Mouse (Mus musculus) cerebral cortex, adult 2 months (tissue): ENCODE results near the gene 1700012B09Rik.

ENCODE experiments used
- WGBS: fragments of 180-500 bp; shearing (Covaris S2); methylation state at CpG from one replicate; pipeline ENCODE4 v1.1.7; 2018; 5-methylcytosine and 5-hydroxymethylcytosine counted together

Gene 1700012B09Rik

DNA sequence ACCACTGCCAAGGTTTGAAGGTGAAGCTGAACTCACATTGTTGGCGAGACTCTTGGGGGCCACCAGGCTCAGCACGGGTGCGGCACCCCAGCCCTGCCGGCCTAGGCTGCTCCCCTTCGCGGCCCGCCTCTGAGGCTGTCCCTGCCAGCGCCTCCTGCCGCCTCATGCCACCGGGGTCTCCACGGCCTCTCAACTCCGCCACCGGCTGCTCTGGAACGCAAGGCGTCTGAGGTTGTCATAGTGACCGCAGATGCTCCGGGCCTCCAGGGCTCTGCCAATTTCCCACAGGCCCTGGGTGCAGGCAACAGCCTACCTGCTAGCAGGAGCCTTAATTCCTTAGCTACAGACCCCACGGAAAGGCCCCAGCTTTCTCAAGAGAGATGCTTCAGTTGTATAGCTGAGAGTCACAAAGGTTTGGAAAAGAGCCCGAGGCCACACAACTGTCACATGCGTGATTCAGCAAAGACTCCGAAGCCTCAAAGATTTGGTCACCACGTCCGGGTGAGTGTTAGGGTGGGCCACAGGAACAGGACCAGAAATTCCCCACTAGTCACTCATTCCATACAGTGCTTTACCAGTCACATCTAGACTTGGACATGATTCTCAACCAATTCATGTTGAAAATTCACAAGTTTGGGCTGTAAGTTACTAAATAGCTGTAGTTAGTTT is at the start of gene 1700012B09Rik:
Gene 1700012B09Rik, minus strand, starts transcription at position 228 of the 669 bp plus-strand sequence.
- 37% methylated on average over 23 of the region's 23 CpGs for WGBS

DNA sequence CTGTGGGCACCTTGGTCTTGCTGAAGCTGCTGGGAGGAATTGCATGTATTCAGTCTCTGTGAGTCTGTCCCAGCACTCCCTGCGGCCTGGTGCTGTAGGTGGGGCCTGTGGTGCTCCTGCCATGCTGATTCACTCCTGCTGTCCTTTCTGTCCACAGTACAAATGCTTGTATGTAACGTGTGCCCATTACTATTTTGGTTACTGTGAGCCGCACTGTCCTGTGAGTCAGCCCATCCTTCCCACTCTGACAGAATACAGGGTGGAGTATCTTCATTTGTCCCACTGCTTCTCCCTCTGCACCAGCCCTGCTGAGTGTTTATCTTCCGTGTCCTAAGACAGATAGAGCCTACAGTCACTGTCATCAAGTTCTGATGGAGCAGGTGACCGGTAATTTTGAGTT is 39.3 kb upstream of the 1700012B09Rik start:
- 70% methylated on average over 5 of the region's 5 CpGs for WGBS

DNA sequence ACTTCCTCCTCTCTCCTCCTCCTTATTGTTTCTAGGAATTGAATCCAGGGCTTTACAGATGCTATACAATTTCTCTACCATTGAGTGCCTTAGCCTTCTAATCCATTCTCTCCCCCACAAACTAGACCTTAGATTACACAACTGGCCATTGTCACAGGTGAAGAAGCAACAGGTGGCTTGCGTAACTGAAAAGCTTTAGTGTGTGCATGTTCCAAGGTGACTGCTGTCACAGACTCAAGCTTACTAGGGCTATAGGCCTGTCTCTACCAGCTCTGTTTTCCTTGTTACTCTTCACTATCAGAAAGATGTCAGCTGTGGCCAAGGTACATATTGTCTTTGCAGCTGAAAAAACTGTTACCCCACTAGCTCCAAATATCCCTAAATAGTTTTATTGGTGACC is 36.0 kb upstream of the 1700012B09Rik start:
- 100% methylated on average over 1 of the region's 1 CpGs for WGBS

DNA sequence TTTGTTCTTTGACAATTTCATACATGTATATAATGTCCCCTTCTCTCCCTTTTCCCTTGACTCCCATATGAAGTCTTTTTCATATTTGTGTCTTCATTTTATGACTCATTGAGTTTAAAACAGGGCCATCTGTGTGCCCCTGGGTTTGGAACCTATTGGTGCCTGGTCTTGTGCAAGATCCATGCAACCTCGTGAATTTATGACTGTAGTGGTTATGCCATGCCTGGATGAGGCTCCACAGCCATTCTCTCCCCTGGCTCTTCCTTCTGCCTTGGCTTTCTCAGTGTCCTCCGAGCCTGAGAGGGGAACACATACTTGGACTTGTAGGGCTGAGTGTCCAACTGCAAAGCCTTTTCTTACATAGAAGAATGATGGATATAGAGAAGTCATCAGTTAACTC is 34.9 kb upstream of the 1700012B09Rik start:
- WGBS, result 92% methylated on average over 2 of the region's 2 CpGs

DNA sequence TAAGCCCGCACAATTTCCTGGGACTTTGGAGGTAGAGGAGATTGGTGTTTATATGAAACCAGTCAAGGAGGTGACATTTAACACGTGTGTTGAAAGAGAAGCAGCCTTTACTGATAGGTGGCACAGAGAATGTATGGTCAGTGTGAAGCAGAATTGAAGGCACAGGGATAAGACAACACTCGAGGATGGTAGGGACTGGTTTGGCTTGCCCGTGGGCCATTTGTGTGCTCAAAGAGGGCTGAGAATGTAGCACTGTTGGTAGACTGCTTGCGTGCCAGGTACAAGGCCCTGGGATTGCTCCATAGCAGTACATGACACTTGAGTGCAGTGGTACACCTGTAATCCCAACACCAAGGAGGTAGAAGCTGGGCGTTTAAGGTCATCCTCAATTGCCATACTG is 16.5 kb upstream of the 1700012B09Rik start:
- WGBS, result 89% methylated on average over 6 of the region's 6 CpGs

DNA sequence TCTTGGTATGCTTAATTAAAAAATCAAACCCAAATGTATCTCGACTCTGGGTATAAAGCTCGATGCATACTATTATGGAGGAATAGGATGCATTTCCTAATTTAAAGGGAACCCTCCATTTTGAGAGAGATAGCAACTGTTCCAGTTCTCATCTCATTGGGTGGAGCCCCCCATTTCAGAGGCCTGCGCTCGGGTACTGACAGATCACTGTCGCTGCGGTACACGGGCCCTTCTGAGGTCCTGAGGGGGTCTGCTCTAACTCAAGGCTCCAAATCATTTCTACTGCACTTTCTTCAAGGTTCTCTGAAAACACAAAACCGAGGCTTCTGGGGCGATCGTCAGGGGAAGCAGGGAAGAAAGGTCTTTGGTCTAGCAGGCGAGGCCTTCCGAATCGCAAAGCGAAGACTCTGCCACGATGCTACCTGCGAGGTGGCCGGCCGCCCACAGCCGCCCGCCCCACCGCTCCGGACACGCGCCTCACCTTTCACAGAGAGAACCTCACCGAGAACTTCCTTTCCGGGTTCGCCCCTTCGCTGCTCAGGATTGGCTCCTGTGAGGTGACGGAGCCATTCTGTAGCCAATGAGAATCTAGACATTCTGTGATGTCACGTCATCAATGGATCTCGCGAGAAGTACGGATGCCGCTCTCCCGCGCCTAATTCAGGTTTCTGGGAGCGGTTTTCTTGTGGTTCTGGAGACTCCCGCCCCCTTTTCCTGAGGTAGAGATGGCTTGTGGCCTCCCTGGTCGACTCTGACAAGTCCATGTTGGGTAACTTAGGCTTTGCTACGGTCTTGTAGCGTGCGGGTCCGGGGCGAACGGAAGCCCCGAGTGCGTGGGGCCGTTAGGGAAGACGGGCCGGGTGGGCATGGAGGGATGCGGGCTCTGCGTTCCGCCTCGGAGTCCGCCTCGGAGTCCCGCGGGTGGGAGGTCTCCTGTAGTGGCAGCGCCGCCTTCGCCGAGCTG is 13.5 kb upstream of the 1700012B09Rik start, which contains the start of the genes Mre11a and Ankrd49:
Gene Mre11a, plus strand, starts transcription at position 616 of the 964 bp plus-strand sequence.
Gene Ankrd49, minus strand, starts transcription at position 818 of the 964 bp plus-strand sequence.
- under 1% methylated on average over 62 of the region's 62 CpGs for WGBS

DNA sequence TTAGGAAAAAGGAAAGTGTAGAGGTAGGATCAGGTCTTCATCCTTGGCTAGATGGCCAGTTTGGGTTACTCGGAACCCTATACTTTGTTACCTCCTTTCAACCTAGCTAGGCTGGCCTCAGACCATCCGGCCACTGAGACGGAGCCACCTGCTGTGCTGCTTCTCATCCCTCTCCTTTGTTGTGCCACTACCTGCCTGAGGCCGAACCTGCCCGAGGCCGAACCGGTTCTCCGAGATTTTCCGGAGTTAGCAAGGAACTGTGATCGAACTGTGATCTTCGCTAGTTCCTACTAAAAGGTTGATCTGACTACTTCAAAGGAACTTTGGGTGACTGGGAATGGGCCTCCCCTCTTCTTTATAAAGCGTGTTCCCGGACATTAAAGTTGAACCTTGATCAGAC is 7.5 kb upstream of the 1700012B09Rik start:
- WGBS, result 61% methylated on average over 13 of the region's 13 CpGs

DNA sequence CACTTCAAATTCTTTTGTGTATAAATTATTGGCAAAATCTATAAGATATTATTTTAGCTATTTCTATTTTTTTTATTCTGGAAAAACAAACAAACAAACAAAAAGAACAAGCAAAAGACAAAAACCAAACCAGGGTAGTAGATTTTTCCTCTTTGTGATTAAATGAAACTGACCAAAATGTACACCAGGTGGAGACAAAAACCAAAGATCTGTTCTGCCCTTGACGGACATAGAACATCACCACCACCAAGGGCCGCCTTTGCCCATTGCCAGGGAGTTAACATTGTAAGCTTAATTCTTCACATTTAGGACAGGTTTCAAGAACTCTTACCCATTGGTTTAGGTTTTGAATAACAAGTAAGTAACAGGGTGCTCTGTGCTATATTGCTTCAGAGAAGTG is 3.0 kb upstream of the 1700012B09Rik start:
- 21% methylated on average over 2 of the region's 2 CpGs for WGBS

DNA sequence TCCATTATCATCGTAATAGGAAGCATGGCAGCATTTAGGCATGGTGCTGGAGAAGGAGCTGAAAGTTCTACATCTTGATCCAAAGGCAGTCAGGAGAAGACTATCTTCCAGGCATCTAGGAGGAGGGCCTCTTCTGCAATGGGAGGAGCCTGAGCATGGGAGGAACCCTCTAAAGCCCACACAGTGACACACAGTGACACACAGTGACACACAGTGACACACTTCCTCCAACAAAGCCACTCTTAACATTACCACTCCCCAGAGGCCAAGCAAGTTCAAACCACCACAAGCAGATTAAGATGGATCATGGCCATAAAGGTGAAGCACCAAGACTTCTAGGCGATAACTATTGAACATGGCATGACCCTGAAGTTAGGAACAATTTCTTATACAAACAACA is 1.2 kb upstream of the 1700012B09Rik start:
- WGBS, result 92% methylated on average over 2 of the region's 2 CpGs

DNA sequence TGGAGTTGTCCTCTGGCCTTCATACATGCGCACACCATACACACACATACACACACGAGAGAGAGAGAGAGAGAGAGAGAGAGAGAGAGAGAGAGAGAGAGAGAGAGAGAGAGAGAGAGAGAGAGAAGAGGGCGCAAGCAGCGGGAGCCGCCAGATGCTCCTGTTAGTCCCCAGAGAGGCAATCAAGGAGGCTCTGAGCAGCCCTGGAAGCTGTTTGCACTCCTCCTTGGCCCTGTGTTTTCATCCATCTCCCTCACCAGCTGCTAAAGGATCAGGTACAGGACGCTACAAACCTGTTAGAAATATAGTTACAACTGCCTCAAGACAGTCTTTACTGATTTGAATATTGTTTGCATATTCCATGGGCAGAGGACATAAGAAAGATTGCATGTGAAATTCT is 1.0 kb downstream of the 1700012B09Rik start:
- WGBS, result 79% methylated on average over 4 of the region's 6 CpGs

DNA sequence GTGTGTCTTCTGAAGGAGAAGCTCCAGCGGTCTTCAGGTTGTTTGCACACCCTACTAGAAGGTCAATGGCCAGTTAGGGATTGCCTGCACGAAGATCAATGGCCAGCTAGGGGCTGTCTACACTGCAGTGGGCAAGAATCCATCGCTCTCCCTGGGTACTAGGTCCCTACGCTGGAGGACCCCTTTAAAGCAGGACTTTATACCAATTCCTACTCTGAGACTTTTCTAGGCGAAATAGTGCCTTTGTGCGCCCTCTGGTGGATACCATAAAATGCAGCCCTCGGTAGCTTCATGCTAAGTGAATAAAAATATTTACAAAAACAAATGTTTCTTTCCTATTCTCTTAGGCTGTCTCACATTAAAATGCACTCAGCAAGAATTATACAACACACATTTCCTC is 6.1 kb downstream of the 1700012B09Rik start:
- WGBS, result 25% methylated on average over 7 of the region's 7 CpGs

DNA sequence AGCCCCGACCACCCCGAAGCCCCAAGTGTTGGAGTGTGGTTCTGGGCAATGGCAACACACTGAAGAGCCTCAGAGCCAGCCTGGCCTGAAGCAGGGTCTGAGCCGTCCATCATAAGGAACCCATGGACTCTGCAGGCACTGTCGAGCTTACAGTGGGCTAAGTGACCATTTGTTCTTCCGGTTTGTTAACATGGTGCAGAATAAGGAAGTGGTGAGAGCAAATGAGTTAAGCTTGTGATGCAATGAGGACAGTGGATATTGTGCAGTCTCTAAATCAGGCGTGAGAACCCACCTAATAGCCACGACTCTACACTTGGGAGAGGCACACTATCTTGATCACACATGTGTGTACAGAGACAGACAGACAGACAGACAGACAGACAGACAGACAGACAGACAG is 12.2 kb downstream of the 1700012B09Rik start:
- WGBS, result 71% methylated on average over 7 of the region's 7 CpGs

DNA sequence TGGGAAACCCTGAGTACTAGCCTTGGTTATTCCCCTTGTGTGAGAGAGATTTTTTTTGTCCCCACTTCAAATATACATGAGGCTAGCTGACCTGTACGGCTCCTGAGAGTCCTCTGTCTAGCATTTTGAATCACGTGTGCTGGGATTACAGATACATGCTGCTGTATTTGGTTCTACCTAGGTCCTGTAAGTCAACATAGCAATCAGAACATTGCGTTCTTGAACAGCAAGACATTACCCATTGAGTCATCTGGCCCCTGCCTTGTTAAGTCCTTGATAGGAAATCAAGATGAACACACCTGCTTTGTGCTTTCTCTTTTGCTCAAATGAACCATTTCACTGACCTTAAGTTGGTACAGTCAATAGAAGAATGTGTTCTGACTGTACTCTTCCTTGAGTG is 16.4 kb downstream of the 1700012B09Rik start:
- 88% methylated on average over 3 of the region's 3 CpGs for WGBS

DNA sequence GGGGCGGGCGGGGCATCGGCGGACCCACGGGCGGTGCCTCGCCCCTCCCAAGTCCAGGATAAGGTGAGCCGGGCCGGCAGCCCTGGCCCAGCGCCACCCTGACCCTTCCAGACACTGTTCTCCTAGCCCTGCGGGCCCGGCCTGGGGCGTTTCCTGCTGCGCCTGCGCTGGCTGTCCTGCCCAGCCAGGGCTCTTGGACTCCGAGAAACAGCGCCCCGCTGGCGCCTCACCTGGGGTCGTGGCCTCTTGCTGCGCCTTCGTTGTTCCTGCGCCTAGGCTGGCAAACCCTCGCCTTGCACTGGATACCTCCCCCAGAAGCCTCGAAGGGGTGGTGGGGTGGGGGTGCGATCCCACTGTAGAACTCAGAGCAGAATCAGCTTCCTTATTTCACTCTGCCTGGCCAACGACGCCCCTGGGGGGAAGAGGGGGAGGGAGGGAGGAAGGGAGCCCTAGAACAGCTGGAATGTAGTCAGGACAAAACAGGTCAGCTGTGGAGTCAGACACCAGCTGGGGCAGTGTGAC is 18.8 kb downstream of the 1700012B09Rik start, which contains the start of gene Fut4:
Gene Fut4, minus strand, starts transcription at position 393 of the 522 bp plus-strand sequence.
- WGBS, result 4% methylated on average over 28 of the region's 28 CpGs

DNA sequence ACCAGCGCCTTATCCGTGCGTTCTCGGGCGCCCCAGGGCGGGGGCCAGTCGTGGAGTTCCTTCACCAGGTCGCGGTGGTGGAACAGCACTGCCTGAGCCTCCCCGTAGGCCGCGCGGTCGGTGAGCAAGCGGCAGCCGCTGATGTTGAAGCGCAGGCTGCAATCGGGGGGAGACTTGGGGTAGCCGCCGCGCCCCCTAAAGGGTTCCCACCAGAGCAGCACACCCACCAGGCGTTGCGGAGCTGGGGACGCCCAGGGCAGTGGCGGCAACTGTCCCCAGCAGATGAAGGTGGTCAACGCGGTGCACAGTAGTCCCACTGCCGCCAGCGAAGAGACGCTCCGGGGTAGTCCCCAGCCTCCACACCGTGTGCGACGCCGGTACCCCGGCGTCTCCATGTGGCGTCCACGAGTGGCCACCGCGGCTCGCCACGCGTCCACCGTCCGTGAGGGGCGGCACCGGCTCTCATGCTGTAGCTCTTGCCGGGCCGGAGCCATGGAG is 19.3 kb downstream of the 1700012B09Rik start:
- 2% methylated on average over 49 of the region's 50 CpGs for WGBS

DNA sequence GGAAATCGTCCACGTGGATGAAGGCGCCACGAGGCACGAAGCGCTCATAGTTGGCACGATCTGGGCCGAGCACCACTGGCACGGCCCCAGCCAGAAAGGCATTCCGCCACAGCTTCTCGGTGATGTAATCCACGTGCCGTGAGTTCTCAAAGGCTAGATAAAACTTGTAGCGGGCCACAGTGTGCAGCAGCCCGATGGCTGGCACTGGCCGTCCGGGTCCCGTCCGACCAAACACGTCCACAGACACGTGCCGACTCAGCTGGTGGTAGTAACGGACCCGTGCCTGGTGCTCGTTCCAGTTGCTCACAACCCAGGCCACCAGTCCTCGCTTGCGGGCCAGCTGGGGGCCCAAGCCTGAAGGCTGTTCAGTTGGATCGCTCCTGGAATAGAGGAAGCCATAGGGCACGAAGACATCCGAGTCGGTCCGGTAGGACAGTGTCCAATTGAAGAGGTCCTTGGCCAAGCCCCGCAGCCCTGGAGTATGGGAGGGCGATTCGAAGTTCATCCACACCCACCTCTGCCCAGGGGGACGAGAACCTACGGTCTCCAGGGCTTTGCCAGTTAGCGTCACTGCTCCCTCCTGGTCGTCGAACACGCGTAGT is 19.8 kb downstream of the 1700012B09Rik start:
- WGBS, result 47% methylated on average over 42 of the region's 42 CpGs

DNA sequence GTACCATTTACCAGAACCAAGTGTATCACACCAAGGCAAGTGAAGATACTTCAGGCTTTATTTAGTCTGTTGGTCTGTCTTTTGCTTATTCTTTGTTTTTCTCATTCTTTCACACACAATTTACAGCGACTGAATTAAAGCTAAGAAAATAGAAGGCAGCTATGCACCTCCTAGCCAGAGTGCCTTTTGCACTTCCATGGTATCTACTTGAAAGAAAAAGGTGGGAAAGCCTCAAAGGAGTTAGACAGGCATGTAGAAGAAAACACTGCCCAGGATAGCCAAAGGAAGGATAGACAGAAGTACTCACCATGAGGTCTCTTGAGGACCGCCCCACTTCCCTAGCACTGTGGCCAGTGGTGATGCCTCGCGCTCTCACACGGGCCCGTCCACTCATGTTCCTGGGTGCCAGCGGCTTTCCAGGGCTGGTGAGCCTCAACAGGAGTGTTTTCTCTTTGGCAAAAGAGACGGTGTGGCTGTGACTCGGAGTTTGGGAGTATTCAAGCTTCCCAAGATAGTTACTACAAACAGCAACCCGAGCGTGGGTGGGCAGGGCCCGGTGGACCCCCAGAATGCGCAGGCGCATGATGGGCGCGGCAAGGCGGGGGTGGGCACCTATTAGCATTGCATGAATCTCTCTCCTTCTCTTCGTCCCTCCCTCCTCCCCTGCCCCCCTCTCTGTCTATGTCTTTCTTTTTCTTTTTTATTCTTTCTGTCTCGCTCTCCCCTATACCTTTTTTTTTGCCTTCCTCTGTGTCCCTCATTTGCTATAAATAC is 30.5 kb downstream of the 1700012B09Rik start, which contains the start of gene Piwil4:
Gene Piwil4, minus strand, starts transcription at position 583 of the 774 bp plus-strand sequence.
- WGBS, result 86% methylated on average over 19 of the region's 19 CpGs

DNA sequence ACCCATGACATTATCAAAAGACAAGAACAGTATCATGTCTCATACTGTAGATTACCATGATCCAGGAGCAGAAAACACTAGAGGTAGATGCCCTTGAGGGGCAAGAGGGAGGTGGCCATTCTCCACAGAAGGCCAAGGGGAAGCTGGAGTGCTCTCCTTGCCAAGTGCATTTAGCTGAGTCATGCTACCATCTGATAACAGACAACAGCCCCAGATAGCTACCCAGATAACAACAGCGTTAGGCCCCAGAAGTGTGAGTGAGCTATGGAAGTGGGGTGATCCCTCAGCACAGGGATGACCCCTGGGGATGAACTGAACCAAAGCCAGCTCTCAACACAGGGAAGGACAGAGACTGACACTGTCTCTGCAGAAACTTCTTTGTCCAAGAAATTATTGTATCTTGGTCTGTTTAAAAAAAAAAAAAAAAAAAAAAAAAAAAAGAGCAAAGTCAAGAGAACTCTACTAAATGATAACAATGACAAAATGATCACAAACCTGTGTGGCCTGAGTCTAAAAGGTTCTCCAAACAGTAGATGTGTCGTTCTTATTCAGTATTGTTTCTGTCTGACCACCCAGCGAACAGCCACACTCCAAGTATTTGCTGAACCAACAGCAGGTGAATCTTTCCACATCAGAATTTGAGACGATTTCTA is 31.2 kb downstream of the 1700012B09Rik start:
- WGBS, result 91% methylated on average over 4 of the region's 4 CpGs

DNA sequence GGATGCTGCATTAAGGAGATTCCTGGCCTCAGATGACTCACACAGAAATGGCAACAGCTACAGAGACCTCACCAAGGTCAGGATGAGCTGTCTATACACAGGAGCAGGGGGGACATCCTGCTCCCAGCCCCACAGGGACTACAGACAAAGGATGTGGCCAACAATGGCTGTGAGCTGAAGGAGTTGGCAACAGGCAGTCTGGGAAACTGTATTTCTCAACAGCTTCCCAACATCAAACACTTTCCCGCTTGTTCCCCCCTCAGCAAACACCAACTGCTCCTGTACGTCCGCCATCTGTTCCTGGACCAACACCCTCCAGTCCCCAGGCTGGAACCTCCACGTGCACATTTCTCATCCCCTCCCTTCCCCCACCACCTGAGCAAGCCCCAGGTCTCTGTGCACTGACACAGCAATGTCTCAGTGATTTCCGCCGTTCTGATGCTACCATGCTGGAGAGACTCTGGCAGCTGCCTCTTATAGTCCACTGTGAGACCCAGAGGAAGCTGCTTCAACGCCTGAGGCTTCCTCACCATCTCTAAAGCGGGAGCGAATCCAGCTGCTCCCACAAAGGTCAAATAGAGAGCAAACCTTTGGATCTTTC is 39.8 kb downstream of the 1700012B09Rik start:
- WGBS, result 58% methylated on average over 9 of the region's 9 CpGs

DNA sequence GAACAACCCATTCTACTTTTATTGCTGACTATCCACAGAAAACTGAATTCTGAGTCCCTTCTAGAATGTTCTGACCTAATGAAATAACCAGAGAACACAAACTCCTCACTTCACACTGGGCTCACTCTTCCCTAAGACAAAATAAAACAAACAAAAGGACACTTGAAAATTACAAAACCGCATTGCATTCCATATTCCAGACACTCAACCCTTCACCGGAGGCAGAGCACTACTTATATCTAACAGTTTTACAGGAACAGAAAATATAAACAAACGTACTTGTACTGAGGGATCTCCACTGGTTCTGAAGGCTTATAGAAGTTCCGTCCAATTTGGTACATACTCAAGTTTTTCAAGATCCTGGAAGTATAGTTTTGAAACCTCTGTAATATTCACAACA is 42.5 kb downstream of the 1700012B09Rik start:
- 91% methylated on average over 4 of the region's 4 CpGs for whole genome bisulfite sequencing
